Mouse (Mus musculus): ENCODE results near the gene Mgat4d. TPM values are rescaled to one million over a fixed set of nuclear protein-coding genes. Genes with fewer than 3 reads are reported as not detected.
"Not testable (repeated sequence)": the region's sequence is repeated elsewhere in the genome, so short reads cannot be mapped to it uniquely, and the experiment has no call there.

Mgat4d gene
- polyA plus RNA-seq (2014; fragmentation: Nextera tagmentation; extraction: Ambion mirVana): not detected in 2 replicates

GRCm38 (mm10) chr8:83348263-83348662 lies at the start of gene Mgat4d:
Gene Mgat4d, plus strand, starts transcription at chr8:83348471.
- DNase-seq (ENCODE audit: low spot score) (no peak), ATAC-seq (ENCODE audit: insufficient read depth, low FRiP score, low TSS enrichment) (no peak)
- Histone ChIP-seq H3K4me1 (ENCODE audit: control insufficient read depth, insufficient read depth, low read length) (no peaks in the 10 kb centered on the region), H3K4me3 (ENCODE audit: low read depth, low read length) (no peak within 1 kb of the TSS), H3K4me2 (ENCODE audit: low read depth) (no peak within 1 kb of the TSS), H3K27me3 (ENCODE audit: control insufficient read depth, insufficient read depth, low read length) (no peaks in the 10 kb centered on the region), H3K9me3 (ENCODE audit: control insufficient read depth, low read length) (no peaks in the 10 kb centered on the region), H3K36me3 (ENCODE audit: control insufficient read depth, insufficient read depth, low read length) (no peaks in the 10 kb centered on the region), H3K9ac (ENCODE audit: low read length) (no peak within 1 kb of the TSS), H3K27ac (ENCODE audit: low read depth, low read length) (no peak within 1 kb of the TSS)
- 85% methylated on average over 17 of the region's 18 CpGs for WGBS

GRCm38 (mm10) chr8:83300135-83300534 lies 48.1 kb upstream of the Mgat4d start:
- no peak overlapping the region for H3K9ac ChIP-seq (ENCODE audit: low read length)
- H3K4me1 ChIP-seq (ENCODE audit: control insufficient read depth, insufficient read depth, low read length): no peaks in the 10 kb centered on the region
- H3K27ac ChIP-seq (ENCODE audit: low read depth, low read length): no peak overlapping the region
- no peak for DNase-seq (ENCODE audit: low spot score)
- H3K4me2 ChIP-seq (ENCODE audit: low read depth): no peak overlapping the region
- no peak overlapping the region for H3K4me3 ChIP-seq (ENCODE audit: low read depth, low read length)
- no peak for ATAC-seq (ENCODE audit: insufficient read depth, low FRiP score, low TSS enrichment)
- 64% methylated on average over 1 of the region's 1 CpGs for WGBS
- H3K36me3 ChIP-seq (ENCODE audit: control insufficient read depth, insufficient read depth, low read length): no peaks in the 10 kb centered on the region
- no peaks in the 10 kb centered on the region for H3K27me3 ChIP-seq (ENCODE audit: control insufficient read depth, insufficient read depth, low read length)
- H3K9me3 ChIP-seq (ENCODE audit: control insufficient read depth, low read length): no peaks in the 10 kb centered on the region

GRCm38 (mm10) chr8:83304946-83305345 lies 43.3 kb upstream of the Mgat4d start:
- no peak overlapping the region for H3K4me3 ChIP-seq (ENCODE audit: low read depth, low read length)
- H3K4me2 ChIP-seq (ENCODE audit: low read depth): no peak overlapping the region
- ATAC-seq (ENCODE audit: insufficient read depth, low FRiP score, low TSS enrichment) (no peak), DNase-seq (ENCODE audit: low spot score) (no peak)
- no peak overlapping the region for H3K9ac ChIP-seq (ENCODE audit: low read length)
- WGBS: 90% methylated on average over 1 of the region's 1 CpGs
- H3K36me3 ChIP-seq (ENCODE audit: control insufficient read depth, insufficient read depth, low read length): no peaks in the 10 kb centered on the region
- no peaks in the 10 kb centered on the region for H3K27me3 ChIP-seq (ENCODE audit: control insufficient read depth, insufficient read depth, low read length)
- no peaks in the 10 kb centered on the region for H3K4me1 ChIP-seq (ENCODE audit: control insufficient read depth, insufficient read depth, low read length)
- no peak overlapping the region for H3K27ac ChIP-seq (ENCODE audit: low read depth, low read length)
- H3K9me3 ChIP-seq (ENCODE audit: control insufficient read depth, low read length): no peaks in the 10 kb centered on the region

- Histone ChIP-seq H3K27ac (ENCODE audit: low read depth, low read length) (no peak overlapping the region), H3K4me3 (ENCODE audit: low read depth, low read length) (no peak overlapping the region), H3K36me3 (ENCODE audit: control insufficient read depth, insufficient read depth, low read length) (no peaks in the 10 kb centered on the region), H3K9ac (ENCODE audit: low read length) (no peak overlapping the region), H3K4me1 (ENCODE audit: control insufficient read depth, insufficient read depth, low read length) (no peaks in the 10 kb centered on the region), H3K4me2 (ENCODE audit: low read depth) (no peak overlapping the region), H3K9me3 (ENCODE audit: control insufficient read depth, low read length) (no peaks in the 10 kb centered on the region), H3K27me3 (ENCODE audit: control insufficient read depth, insufficient read depth, low read length) (no peaks in the 10 kb centered on the region)
- 92% methylated on average over 6 of the region's 6 CpGs for WGBS
- DNase-seq (ENCODE audit: low spot score) (no peak), ATAC-seq (ENCODE audit: insufficient read depth, low FRiP score, low TSS enrichment) (no peak)
Observed at GRCm38 (mm10) chr8:83309836-83310235, 38.4 kb upstream of the Mgat4d start.

GRCm38 (mm10) chr8:83315084-83315483 lies 33.2 kb upstream of the Mgat4d start:
- 91% methylated on average over 4 of the region's 4 CpGs for WGBS
- DNase-seq (ENCODE audit: low spot score); H3K4me3 ChIP-seq (ENCODE audit: low read depth, low read length); H3K27me3 ChIP-seq (ENCODE audit: control insufficient read depth, insufficient read depth, low read length); ATAC-seq (ENCODE audit: insufficient read depth, low FRiP score, low TSS enrichment); H3K9ac ChIP-seq (ENCODE audit: low read length); H3K36me3 ChIP-seq (ENCODE audit: control insufficient read depth, insufficient read depth, low read length); H3K27ac ChIP-seq (ENCODE audit: low read depth, low read length); H3K9me3 ChIP-seq (ENCODE audit: control insufficient read depth, low read length); H3K4me2 ChIP-seq (ENCODE audit: low read depth); H3K4me1 ChIP-seq (ENCODE audit: control insufficient read depth, insufficient read depth, low read length): not testable (repeated sequence)

- DNase-seq (ENCODE audit: low spot score): no peak
- H3K36me3 ChIP-seq (ENCODE audit: control insufficient read depth, insufficient read depth, low read length): peaks cover 2% of the 10 kb centered on the region; the same call in 1 of the 2 replicates
- WGBS: 79% methylated on average over 2 of the region's 2 CpGs
Observed at GRCm38 (mm10) chr8:83315691-83316090, 32.6 kb upstream of the Mgat4d start.

GRCm38 (mm10) chr8:83320543-83320942 lies 27.7 kb upstream of the Mgat4d start:
- WGBS: 72% methylated on average over 3 of the region's 3 CpGs
- Histone ChIP-seq H3K4me2 (ENCODE audit: low read depth) (no peak overlapping the region), H3K4me3 (ENCODE audit: low read depth, low read length) (no peak overlapping the region), H3K9me3 (ENCODE audit: control insufficient read depth, low read length) (no peaks in the 10 kb centered on the region), H3K9ac (ENCODE audit: low read length) (no peak overlapping the region), H3K27me3 (ENCODE audit: control insufficient read depth, insufficient read depth, low read length) (no peaks in the 10 kb centered on the region), H3K36me3 (ENCODE audit: control insufficient read depth, insufficient read depth, low read length) (peaks cover 7% of the 10 kb centered on the region), H3K4me1 (ENCODE audit: control insufficient read depth, insufficient read depth, low read length) (no peaks in the 10 kb centered on the region), H3K27ac (ENCODE audit: low read depth, low read length) (no peak overlapping the region)
- no peak for ATAC-seq (ENCODE audit: insufficient read depth, low FRiP score, low TSS enrichment)
- DNase-seq (ENCODE audit: low spot score): no peak

More at GRCm38 (mm10) chr8:83315691-83316090, 32.6 kb upstream of the Mgat4d start:
- Histone ChIP-seq H3K4me3 (ENCODE audit: low read depth, low read length) (no peak overlapping the region), H3K4me2 (ENCODE audit: low read depth) (no peak overlapping the region), H3K4me1 (ENCODE audit: control insufficient read depth, insufficient read depth, low read length) (no peaks in the 10 kb centered on the region), H3K27ac (ENCODE audit: low read depth, low read length) (no peak overlapping the region), H3K27me3 (ENCODE audit: control insufficient read depth, insufficient read depth, low read length) (no peaks in the 10 kb centered on the region), H3K9me3 (ENCODE audit: control insufficient read depth, low read length) (no peaks in the 10 kb centered on the region), H3K9ac (ENCODE audit: low read length) (no peak overlapping the region)
- ATAC-seq (ENCODE audit: insufficient read depth, low FRiP score, low TSS enrichment): no peak

- peaks cover 7% of the 10 kb centered on the region for H3K36me3 ChIP-seq (ENCODE audit: control insufficient read depth, insufficient read depth, low read length)
- H3K4me3 ChIP-seq (ENCODE audit: low read depth, low read length): no peak overlapping the region
- DNase-seq (ENCODE audit: low spot score): no peak
- H3K4me2 ChIP-seq (ENCODE audit: low read depth): no peak overlapping the region
- H3K27me3 ChIP-seq (ENCODE audit: control insufficient read depth, insufficient read depth, low read length): no peaks in the 10 kb centered on the region
- H3K9me3 ChIP-seq (ENCODE audit: control insufficient read depth, low read length): no peaks in the 10 kb centered on the region
- H3K4me1 ChIP-seq (ENCODE audit: control insufficient read depth, insufficient read depth, low read length): no peaks in the 10 kb centered on the region
- no peak overlapping the region for H3K9ac ChIP-seq (ENCODE audit: low read length)
- no peak overlapping the region for H3K27ac ChIP-seq (ENCODE audit: low read depth, low read length)
- no peak for ATAC-seq (ENCODE audit: insufficient read depth, low FRiP score, low TSS enrichment)
- WGBS: 88% methylated on average over 6 of the region's 6 CpGs
Observed at GRCm38 (mm10) chr8:83322374-83322773, 25.9 kb upstream of the Mgat4d start.

- H3K4me3 ChIP-seq (ENCODE audit: low read depth, low read length): no peak overlapping the region
- H3K36me3 ChIP-seq (ENCODE audit: control insufficient read depth, insufficient read depth, low read length): peaks cover 7% of the 10 kb centered on the region
- H3K4me1 ChIP-seq (ENCODE audit: control insufficient read depth, insufficient read depth, low read length): no peaks in the 10 kb centered on the region
- ATAC-seq (ENCODE audit: insufficient read depth, low FRiP score, low TSS enrichment): no peak
- H3K27ac ChIP-seq (ENCODE audit: low read depth, low read length): no peak overlapping the region
- 84% methylated on average over 2 of the region's 2 CpGs for WGBS
- H3K9me3 ChIP-seq (ENCODE audit: control insufficient read depth, low read length): no peaks in the 10 kb centered on the region
- no peak for DNase-seq (ENCODE audit: low spot score)
- no peak overlapping the region for H3K4me2 ChIP-seq (ENCODE audit: low read depth)
- H3K9ac ChIP-seq (ENCODE audit: low read length): no peak overlapping the region
- no peaks in the 10 kb centered on the region for H3K27me3 ChIP-seq (ENCODE audit: control insufficient read depth, insufficient read depth, low read length)
Observed at GRCm38 (mm10) chr8:83323056-83323455, 25.2 kb upstream of the Mgat4d start.

Data from neural tube, embryonic 11.5 days (tissue).